Mouse (Mus musculus) G1E (cell line): ENCODE measurements around the gene Bach2.

Experiments used
- CTCF ChIP-seq: IDR thresholded peaks from 2 replicates; pipeline ENCODE4 v1.5.1; 2012; ENCODE audit warnings: low read depth, low read length, inconsistent platforms, mixed read lengths
- GATA1 ChIP-seq: IDR thresholded peaks from 2 replicates; pipeline ENCODE4 v1.6.1; 2012; ENCODE audit warnings: borderline replicate concordance, low read length, inconsistent platforms, mixed read lengths
- POLR2AphosphoS5 ChIP-seq: IDR thresholded peaks from 2 replicates; pipeline ENCODE4 v1.6.1; 2012; ENCODE audit warnings: low read depth, low read length, inconsistent platforms; ENCODE audit not compliant: insufficient replicate concordance

DNA sequence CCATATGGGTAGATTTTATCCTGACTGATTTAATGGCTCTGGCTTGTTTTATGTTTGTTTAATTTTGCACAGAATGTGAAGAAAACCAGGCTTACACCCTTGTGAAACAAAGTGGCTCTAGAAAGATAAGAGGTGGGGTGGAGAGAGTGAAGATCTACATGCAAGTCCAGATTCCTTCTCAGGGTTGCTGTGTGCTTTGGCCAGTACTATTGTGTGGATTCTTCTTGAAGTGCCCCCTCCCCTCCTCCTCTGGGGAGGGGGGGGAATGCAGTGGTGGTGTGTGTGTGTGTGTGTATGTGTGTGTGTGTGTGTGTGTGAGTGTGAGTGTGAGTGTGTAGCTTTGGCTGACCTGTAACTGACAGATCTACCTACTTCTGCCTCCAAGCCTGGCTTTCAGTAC lies 383.0 kb downstream of the Bach2 start:
- TF ChIP-seq CTCF (no peak), GATA1 (no peak), POLR2AphosphoS5 (no peak)
